Mouse (Mus musculus): ENCODE results near the gene Rftn1.

DNA sequence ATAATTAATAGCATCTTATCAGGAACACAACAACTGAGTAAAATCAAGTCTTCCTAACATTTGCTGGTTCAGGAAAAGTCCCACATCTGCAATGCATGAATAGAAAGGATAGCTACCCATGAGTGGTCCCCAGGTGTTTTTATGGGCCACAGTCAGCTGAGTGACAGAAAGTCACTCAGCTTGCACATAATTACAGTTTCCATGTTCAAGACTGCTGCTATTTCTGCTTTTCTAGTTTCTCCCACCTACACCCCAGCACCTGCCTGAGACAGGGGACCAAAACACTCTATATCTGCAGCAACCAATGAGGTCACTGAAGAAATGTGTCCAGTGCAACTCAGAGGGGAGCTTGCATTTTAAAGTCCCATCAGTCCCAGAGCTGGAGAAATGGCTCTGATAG is 95.9 kb downstream of the Rftn1 start:
- TF ChIP-seq CTCF (IDR thresholded peaks at IDR 0.05; ENCODE audit: borderline replicate concordance, insufficient read depth, low read depth, low read length) = no peak
- TF ChIP-seq POLR2A (IDR thresholded peaks at IDR 0.05; ENCODE audit: borderline replicate concordance, insufficient read depth, low read length) = no peak
